Mouse (Mus musculus) small intestine, adult 2 months (tissue): ENCODE measurements around the gene Tmem63b. TPM values are rescaled to one million over a fixed set of nuclear protein-coding genes. Genes with fewer than 3 reads are reported as not detected.
"Not testable (repeated sequence)": the region's sequence is repeated elsewhere in the genome, so short reads cannot be mapped to it uniquely, and the experiment has no call there.

Experiments
- H3K27ac ChIP-seq: fragments of 200-500 bp; 2 replicates; pipeline ENCODE4 v1.5.1; 2012; ENCODE audit warnings: low read depth, low read length, control low read depth, inconsistent platforms; ENCODE audit not compliant: insufficient read depth
- H3K27me3 ChIP-seq: fragments of 200-500 bp; 2 replicates; pipeline ENCODE4 v1.6.1; 2012; ENCODE audit warnings: mild to moderate bottlenecking, moderate library complexity, low read length, inconsistent platforms; ENCODE audit not compliant: control insufficient read depth, insufficient read depth
- H3K36me3 ChIP-seq: fragments of 200-500 bp; 2 replicates; pipeline ENCODE4 v1.6.1; 2012; ENCODE audit warnings: mild to moderate bottlenecking, low read length, control low read depth, inconsistent platforms; ENCODE audit not compliant: control insufficient read depth, insufficient read depth
- H3K4me1 ChIP-seq: fragments of 200-500 bp; 2 replicates; pipeline ENCODE4 v1.6.1; 2012; ENCODE audit warnings: low read length, inconsistent platforms, mixed read lengths; ENCODE audit not compliant: control insufficient read depth, insufficient read depth, insufficient read length
- H3K4me3 ChIP-seq: fragments of 200-500 bp; 2 replicates; pipeline ENCODE4 v1.5.1; 2012; ENCODE audit warnings: low read depth, mild to moderate bottlenecking, control low read depth, inconsistent platforms, low read length, moderate library complexity
- CTCF ChIP-seq: fragments of 200-500 bp; IDR thresholded peaks from 2 replicates; pipeline ENCODE4 v1.5.1; 2012; ENCODE audit warnings: low read depth, mild to moderate bottlenecking, control low read depth, inconsistent platforms, low read length, moderate library complexity, mixed read lengths; ENCODE audit not compliant: insufficient replicate concordance, insufficient read length; ENCODE audit errors: extremely low read depth
- POLR2A ChIP-seq: fragments of 200-500 bp; IDR thresholded peaks from 2 replicates; pipeline ENCODE4 v1.6.1; 2012; ENCODE audit warnings: low read depth, mild to moderate bottlenecking, control low read depth, inconsistent platforms, low read length, moderate library complexity
- WGBS: fragments of 180-500 bp; shearing (Covaris S2); methylation state at CpG from one replicate; pipeline ENCODE4 v1.1.7; 2018; 5-methylcytosine and 5-hydroxymethylcytosine counted together
- polyA plus RNA-seq: library from polyadenylated mRNA; depleted of rRNA; stranded (reverse); fragments of >200 nt; gene quantifications from 2 replicates; pipeline ENCODE4 v1.2.3, GENCODE M21; 2012

The Tmem63b gene
- polyA plus RNA-seq, 1 experiment: 65.0 TPM

GRCm38 (mm10) chr17:45630992-45631391 is 55.7 kb downstream of the Tmem63b start:
- no peaks in the 10 kb centered on the region for H3K27me3 ChIP-seq

GRCm38 (mm10) chr17:45629861-45630694 is 56.6 kb downstream of the Tmem63b start:
- H3K27ac ChIP-seq: peak overlapping the region; percentile 6
- H3K36me3 ChIP-seq: no peaks in the 10 kb centered on the region
- 3% methylated on average over 34 of the region's 34 CpGs for WGBS
- H3K4me3 ChIP-seq: peak overlapping the region; percentile 32
- H3K4me1 ChIP-seq: peaks cover 24% of the 10 kb centered on the region
- TF ChIP-seq POLR2A (no peak), CTCF (peak; percentile 11; the same call in 1 of the 2 replicates)
- no peaks in the 10 kb centered on the region for H3K27me3 ChIP-seq

More at GRCm38 (mm10) chr17:45630992-45631391, 55.7 kb downstream of the Tmem63b start:
- Histone ChIP-seq H3K27ac (no peak overlapping the region), H3K36me3 (no peaks in the 10 kb centered on the region), H3K4me3 (no peak overlapping the region), H3K4me1 (peaks cover 24% of the 10 kb centered on the region)
- TF ChIP-seq CTCF: no peak
- no peak for TF ChIP-seq POLR2A
- WGBS: 74% methylated on average over 3 of the region's 3 CpGs

- WGBS: 41% methylated on average over 13 of the region's 13 CpGs
- Histone ChIP-seq H3K4me1 (peaks cover 24% of the 10 kb centered on the region), H3K27ac (peak overlapping the region; percentile 57)
These were observed 57.5 kb downstream of the Tmem63b start for GRCm38 (mm10) chr17:45628885-45629855.

GRCm38 (mm10) chr17:45628160-45628559 is 58.5 kb downstream of the Tmem63b start:
- Histone ChIP-seq H3K4me3 (no peak overlapping the region), H3K4me1 (peaks cover 24% of the 10 kb centered on the region), H3K27me3 (no peaks in the 10 kb centered on the region), H3K27ac (no peak overlapping the region), H3K36me3 (no peaks in the 10 kb centered on the region)
- WGBS: 66% methylated on average over 3 of the region's 3 CpGs
- no peak for TF ChIP-seq POLR2A

More at GRCm38 (mm10) chr17:45628885-45629855, 57.5 kb downstream of the Tmem63b start:
- Histone ChIP-seq H3K36me3 (no peaks in the 10 kb centered on the region), H3K4me3 (no peak overlapping the region), H3K27me3 (no peaks in the 10 kb centered on the region)
- TF ChIP-seq CTCF: peak; percentile 5; the same call in 1 of the 2 replicates
- TF ChIP-seq POLR2A: no peak

GRCm38 (mm10) chr17:45626577-45627134 is 60.0 kb downstream of the Tmem63b start:
- TF ChIP-seq POLR2A (no peak), CTCF (peak; percentile 71; the same call in 1 of the 2 replicates)
- Histone ChIP-seq H3K27me3 (no peaks in the 10 kb centered on the region), H3K4me1 (peaks cover 24% of the 10 kb centered on the region), H3K27ac (no peak overlapping the region), H3K36me3 (no peaks in the 10 kb centered on the region), H3K4me3 (peak overlapping the region; percentile 30)
- 25% methylated on average over 15 of the region's 15 CpGs for WGBS

- WGBS: 82% methylated on average over 8 of the region's 8 CpGs
- H3K4me3 ChIP-seq, H3K27ac ChIP-seq, H3K27me3 ChIP-seq, H3K4me1 ChIP-seq, H3K36me3 ChIP-seq: not testable (repeated sequence)
These were observed 63.3 kb downstream of the Tmem63b start for GRCm38 (mm10) chr17:45623425-45623824.
